Mouse (Mus musculus) kidney, postnatal 0 days (tissue): ENCODE data around the gene Gdpgp1. TPM values are rescaled to one million over a fixed set of nuclear protein-coding genes. Genes with fewer than 3 reads are reported as not detected.

ENCODE experiments used
- ATAC-seq: fragments of 200-750 bp; cut with Nextera tagmentation; replicated peaks from 2 replicates; pipeline ENCODE4 v1.8.0; 2017; ENCODE audit warnings: low read depth, moderate number of reproducible peaks, moderate TSS enrichment, moderate library complexity; ENCODE audit not compliant: low FRiP score
- DNase-seq: peaks from one replicate; pipeline ENCODE4 v3.0.0-alpha.2; 2016; ENCODE audit warnings: low spot score
- H3K27ac ChIP-seq: fragments of 300-500 bp; sonication (generic); 2 replicates; pipeline ENCODE4 v1.5.1; 2014; ENCODE audit warnings: mild to moderate bottlenecking
- H3K27me3 ChIP-seq: fragments of 300-500 bp; sonication (generic); 2 replicates; pipeline ENCODE4 v1.6.1; 2014; ENCODE audit warnings: low read length, mixed read lengths; ENCODE audit not compliant: insufficient read depth
- H3K36me3 ChIP-seq: fragments of 300-500 bp; sonication (generic); 2 replicates; pipeline ENCODE4 v1.6.1; 2014; ENCODE audit warnings: low read length, mixed read lengths; ENCODE audit not compliant: insufficient read depth
- H3K4me1 ChIP-seq: fragments of 300-500 bp; sonication (generic); replicated peaks from 2 replicates; pipeline ENCODE4 v1.6.1; 2014; ENCODE audit warnings: antibody characterized with exemption, low read length, mixed read lengths; ENCODE audit not compliant: insufficient read depth
- H3K4me2 ChIP-seq: fragments of 300-500 bp; sonication (generic); 2 replicates; pipeline ENCODE4 v1.6.1; 2014; ENCODE audit warnings: mild to moderate bottlenecking, low read length, moderate library complexity, mixed read lengths
- H3K4me3 ChIP-seq: fragments of 300-500 bp; sonication (generic); replicated peaks from 2 replicates; pipeline ENCODE4 v1.5.1; 2014; ENCODE audit warnings: low read depth, low read length
- H3K9ac ChIP-seq: fragments of 300-500 bp; sonication (generic); 2 replicates; pipeline ENCODE4 v1.6.1; 2014; ENCODE audit warnings: low read depth, low read length
- H3K9me3 ChIP-seq: fragments of 300-500 bp; sonication (generic); replicated peaks from 2 replicates; pipeline ENCODE4 v1.6.1; 2016; ENCODE audit warnings: low read length, inconsistent platforms, mixed read lengths
- CTCF ChIP-seq: IDR thresholded peaks from 2 replicates; pipeline ENCODE4 v1.5.1; 2016; ENCODE audit warnings: antibody characterized with exemption, low read depth, mild to moderate bottlenecking, moderate library complexity
- WGBS: fragments of 180-500 bp; shearing (Covaris S2); extraction: QIAGEN DNeasy Blood & Tissue Kit; methylation state at CpG from one replicate; pipeline ENCODE4 v1.1.7; 2014; 5-methylcytosine and 5-hydroxymethylcytosine counted together
- polyA plus RNA-seq: library from polyadenylated mRNA; unstranded; fragments of >200 nt; fragmentation: Nextera tagmentation; extraction: Ambion mirVana; gene quantifications from 2 replicates; pipeline ENCODE4 v1.2.1, GENCODE M21; 2015

Gene Gdpgp1
- polyA plus RNA-seq, 1 experiment from 2014 or later: 2.1 TPM

- H3K4me1 ChIP-seq: peaks cover 35% of the 10 kb centered on the region
Measured at GRCm38 (mm10) chr7:80201888-80202540, 30.7 kb upstream of the Gdpgp1 start.

GRCm38 (mm10) chr7:80202961-80203360 lies 29.7 kb upstream of the Gdpgp1 start:
- no peak for ATAC-seq
- Histone ChIP-seq H3K4me2 (no peak overlapping the region), H3K4me3 (no peak overlapping the region), H3K4me1 (peaks cover 34% of the 10 kb centered on the region), H3K27me3 (no peaks in the 10 kb centered on the region), H3K9ac (no peak overlapping the region), H3K36me3 (no peaks in the 10 kb centered on the region), H3K27ac (no peak overlapping the region), H3K9me3 (no peaks in the 10 kb centered on the region)
- no peak for DNase-seq
- no peak for TF ChIP-seq CTCF
- WGBS: 84% methylated on average over 5 of the region's 5 CpGs

More at GRCm38 (mm10) chr7:80201888-80202540, 30.7 kb upstream of the Gdpgp1 start:
- no peak overlapping the region for H3K4me2 ChIP-seq
- no peak for TF ChIP-seq CTCF
- DNase-seq (no peak), ATAC-seq (no peak)
- no peaks in the 10 kb centered on the region for H3K27me3 ChIP-seq
- WGBS: 88% methylated on average over 15 of the region's 15 CpGs
- no peaks in the 10 kb centered on the region for H3K9me3 ChIP-seq
- H3K9ac ChIP-seq: no peak overlapping the region
- H3K4me3 ChIP-seq: no peak overlapping the region
- no peak overlapping the region for H3K27ac ChIP-seq
- H3K36me3 ChIP-seq: no peaks in the 10 kb centered on the region

DNA sequence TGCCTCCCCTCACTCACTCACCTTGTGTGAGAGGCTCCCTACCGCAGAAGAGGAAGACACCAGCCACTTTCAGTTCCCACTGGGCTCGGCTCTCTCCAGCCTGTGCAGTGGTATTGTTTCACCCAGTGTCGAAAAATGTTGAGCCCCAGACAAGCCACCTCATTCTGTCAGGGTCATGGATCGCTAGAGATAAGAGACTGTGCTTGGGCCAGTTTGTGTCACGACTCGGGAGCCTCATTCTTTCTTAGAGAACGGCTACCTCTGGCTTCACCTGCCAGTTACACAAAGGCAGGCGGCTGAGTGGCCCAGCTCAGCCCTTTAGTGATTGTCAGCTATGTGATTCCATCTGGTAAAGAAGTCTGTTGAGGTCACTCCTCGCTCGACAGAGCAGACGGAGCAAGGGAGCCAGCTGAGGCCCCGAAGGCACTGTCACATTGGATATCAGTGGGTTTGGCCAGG lies 29.0 kb upstream of the Gdpgp1 start:
- Histone ChIP-seq H3K9me3 (no peaks in the 10 kb centered on the region), H3K36me3 (no peaks in the 10 kb centered on the region), H3K27me3 (no peaks in the 10 kb centered on the region), H3K4me3 (no peak overlapping the region), H3K4me1 (peaks cover 34% of the 10 kb centered on the region), H3K27ac (0 out of 2 replicates have a peak overlapping the region, but pooled peaks have one; percentile 25), H3K9ac (no peak overlapping the region), H3K4me2 (no peak overlapping the region)
- TF ChIP-seq CTCF: no peak
- no peak for DNase-seq
- ATAC-seq: no peak
- WGBS: 49% methylated on average over 12 of the region's 12 CpGs

DNA sequence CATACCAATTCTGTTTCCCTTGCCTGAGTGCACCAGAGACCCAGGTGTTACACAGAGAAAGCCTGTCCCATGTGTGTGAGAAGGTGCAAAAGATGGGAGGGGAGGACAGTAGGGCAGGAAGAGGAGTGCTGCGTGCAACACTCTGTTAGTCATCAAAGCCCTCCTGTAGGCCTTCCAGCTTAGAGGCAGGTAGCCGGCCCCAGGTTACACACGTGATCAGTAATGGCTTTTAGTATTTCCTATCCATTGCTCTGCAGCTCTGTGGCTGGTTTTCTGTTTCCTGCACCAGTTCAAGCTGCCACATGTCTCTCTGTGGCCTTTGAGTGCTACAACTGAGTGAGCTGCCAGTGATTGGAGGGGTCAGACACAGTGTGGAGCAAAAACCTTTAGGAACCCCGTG lies 28.3 kb upstream of the Gdpgp1 start:
- H3K27me3 ChIP-seq: no peaks in the 10 kb centered on the region
- ATAC-seq: no peak
- H3K4me3 ChIP-seq: no peak overlapping the region
- no peak overlapping the region for H3K4me2 ChIP-seq
- TF ChIP-seq CTCF: no peak
- no peak for DNase-seq
- 75% methylated on average over 4 of the region's 4 CpGs for WGBS
- no peak overlapping the region for H3K9ac ChIP-seq
- H3K9me3 ChIP-seq: no peaks in the 10 kb centered on the region
- H3K27ac ChIP-seq: 0 out of 2 replicates have a peak overlapping the region, but pooled peaks have one; percentile 25
- H3K4me1 ChIP-seq: peaks cover 32% of the 10 kb centered on the region
- no peaks in the 10 kb centered on the region for H3K36me3 ChIP-seq

DNA sequence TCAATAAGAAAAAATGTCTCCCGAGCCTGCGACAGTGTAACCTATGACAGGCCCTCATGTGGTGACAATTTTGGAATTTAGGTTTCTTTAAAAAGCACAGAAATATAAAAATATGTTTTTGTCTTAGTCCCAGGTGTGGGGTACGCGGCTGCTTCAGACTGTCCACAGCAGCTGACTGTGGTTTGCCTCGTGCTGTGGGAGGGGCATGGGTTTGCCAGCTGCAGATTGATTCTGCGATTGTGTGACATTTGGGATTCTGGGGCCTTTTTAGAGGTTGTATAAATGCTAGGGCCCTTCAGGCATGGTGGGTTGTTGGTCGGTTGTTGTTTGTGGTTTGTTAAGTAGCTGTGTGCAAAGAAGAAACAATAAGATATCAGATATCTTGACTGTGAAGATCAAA lies 27.7 kb upstream of the Gdpgp1 start:
- no peak overlapping the region for H3K27ac ChIP-seq
- no peak overlapping the region for H3K4me3 ChIP-seq
- no peaks in the 10 kb centered on the region for H3K36me3 ChIP-seq
- no peaks in the 10 kb centered on the region for H3K9me3 ChIP-seq
- H3K4me2 ChIP-seq: no peak overlapping the region
- no peak for DNase-seq
- H3K27me3 ChIP-seq: no peaks in the 10 kb centered on the region
- H3K9ac ChIP-seq: no peak overlapping the region
- WGBS: 67% methylated on average over 7 of the region's 7 CpGs
- ATAC-seq: no peak
- peaks cover 26% of the 10 kb centered on the region for H3K4me1 ChIP-seq
- TF ChIP-seq CTCF: no peak

- no peak for TF ChIP-seq CTCF
- no peak overlapping the region for H3K9ac ChIP-seq
- peak overlapping the region; percentile 75 for H3K27ac ChIP-seq
- H3K36me3 ChIP-seq: no peaks in the 10 kb centered on the region
- no peaks in the 10 kb centered on the region for H3K27me3 ChIP-seq
- H3K9me3 ChIP-seq: no peaks in the 10 kb centered on the region
- peaks cover 17% of the 10 kb centered on the region for H3K4me1 ChIP-seq
- H3K4me3 ChIP-seq: no peak overlapping the region
- no peak overlapping the region for H3K4me2 ChIP-seq
- WGBS: 64% methylated on average over 12 of the region's 12 CpGs
- no peak for DNase-seq
- no peak for ATAC-seq
Measured at GRCm38 (mm10) chr7:80205705-80206589, 26.7 kb upstream of the Gdpgp1 start.
